Mouse (Mus musculus): ENCODE results near the gene Ccdc9. TPM values are rescaled to one million over a fixed set of nuclear protein-coding genes. Genes with fewer than 3 reads are reported as not detected.

The Ccdc9 gene
- total and polyA plus RNA-seq, 3 experiments = 32.0 to 81.0 (median 47.6) TPM

DNA sequence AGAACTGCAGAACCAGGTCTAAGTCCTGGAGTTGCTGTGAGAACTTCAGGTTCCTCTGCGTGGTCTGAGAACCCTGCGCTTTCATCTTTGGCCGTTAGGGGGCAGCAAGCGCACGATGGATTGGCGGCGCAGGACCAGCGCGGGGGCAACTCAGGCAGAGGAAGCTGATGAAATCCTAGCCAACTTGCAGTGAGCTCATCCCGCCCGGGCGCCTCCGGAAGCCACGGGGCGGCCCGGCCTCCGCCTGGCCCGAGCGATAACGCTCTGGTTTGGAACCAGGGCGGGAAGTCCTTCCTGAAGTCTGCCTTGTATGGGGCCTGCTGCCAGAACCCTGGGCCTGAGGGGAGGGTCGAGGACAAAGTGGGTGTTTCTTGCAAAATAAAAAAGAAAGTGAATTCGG, 8.2 kb upstream of the Ccdc9 start (continued):
- TF ChIP-seq ZKSCAN1 (IDR thresholded peaks at IDR 0.05; ENCODE audit: borderline replicate concordance, low read depth, low read length) (no peak), TCF12 (IDR thresholded peaks at IDR 0.05; ENCODE audit: low read depth, low read length) (peak; percentile 77), SIN3A (IDR thresholded peaks at IDR 0.05; ENCODE audit: low read length) (no peak; the same call in 1 of the 2 replicates), MYC (IDR thresholded peaks at IDR 0.05; ENCODE audit: low read depth, low read length) (no peak)

DNA sequence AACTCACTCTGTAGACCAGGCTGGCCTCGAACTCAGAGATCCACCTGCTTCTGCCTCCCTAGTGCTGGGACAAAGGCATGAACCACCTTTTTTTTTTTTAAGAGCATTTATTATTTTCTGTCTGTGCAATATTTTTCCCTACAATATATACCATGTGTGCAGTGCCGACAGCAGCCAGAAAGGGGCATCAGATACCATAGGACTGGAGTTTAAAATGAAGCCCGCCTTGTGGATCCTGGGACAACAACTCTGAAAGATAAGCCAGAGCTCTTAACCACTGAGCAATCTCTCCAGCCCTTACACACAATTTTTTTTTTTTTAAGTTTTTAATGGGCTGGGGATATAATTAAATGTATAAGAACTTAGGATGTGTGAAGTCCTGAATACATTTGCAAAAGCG, 7.8 kb upstream of the Ccdc9 start:
- DNase-seq (ENCODE audit: extremely low read depth) = peak; percentile 78
- dilution Hi-C loops (cut with MboI; ENCODE audit: extremely low pct_ligation_motif_present, extremely low pct_unique_long_range_greater_than_20kb, low sequenced_read_pairs) = no loop called here
- no peaks in the 10 kb centered on the region for H3K79me2 ChIP-seq (replicated peaks; ENCODE audit: control insufficient read depth, extremely low read depth, insufficient read depth, poor library complexity, severe bottlenecking)
- peak overlapping the region; percentile 67 for H3K27ac ChIP-seq (ENCODE audit: insufficient read depth, low read depth)
- H3K4me2 ChIP-seq (ENCODE audit: insufficient read depth, low read depth, poor library complexity, severe bottlenecking) = peak overlapping the region; percentile 39; the same call in 1 of the 2 replicates
- H3K4me3 ChIP-seq (replicated peaks in 1 of 3; ENCODE audit: low read depth in 2 of 3, low read length in 2 of 3, poor library complexity in 1 of 3) = peak overlapping the region in 2 of 3 experiments; percentile 20 to 54
- H3K9me3 ChIP-seq (replicated peaks; ENCODE audit: low read length) = no peaks in the 10 kb centered on the region
- H3K27me3 ChIP-seq (replicated peaks) = no peaks in the 10 kb centered on the region
- H3K4me1 ChIP-seq (ENCODE audit: control insufficient read depth in 1 of 2, insufficient read depth in 2 of 2) = peaks cover 16 to 27% of the 10 kb centered on the region in 2 experiments
- TF ChIP-seq CHD1 (IDR thresholded peaks at IDR 0.05; ENCODE audit: low read depth, low read length) (no peak), ZKSCAN1 (IDR thresholded peaks at IDR 0.05; ENCODE audit: borderline replicate concordance, low read depth, low read length) (no peak), CHD2 (IDR thresholded peaks at IDR 0.05; ENCODE audit: low read length) (no peak), UBTF (IDR thresholded peaks at IDR 0.05; ENCODE audit: low read depth, low read length) (no peak), BHLHE40 (IDR thresholded peaks at IDR 0.05; ENCODE audit: low read depth, low read length) (no peak), CTCF (conservative IDR thresholded peaks at IDR 0.05 in 1 of 2, IDR thresholded peaks at IDR 0.05 in 1 of 2; ENCODE audit: low read depth in 2 of 2, low read length in 2 of 2) (peak in 1 of 2 experiments; percentile 85; a peak in 2 of 4 replicates), USF1 (IDR thresholded peaks at IDR 0.05; ENCODE audit: low read depth, low read length) (no peak), TBP (conservative IDR thresholded peaks at IDR 0.05; ENCODE audit: low read depth, low read length) (0 out of 2 replicates have a peak, but pooled peaks have one; percentile 49), ZC3H11A (IDR thresholded peaks at IDR 0.05; ENCODE audit: low read depth, low read length) (peak; percentile 39), RAD21 (IDR thresholded peaks at IDR 0.05; ENCODE audit: low read depth, low read length) (peak; percentile 84), JUN (IDR thresholded peaks at IDR 0.05; ENCODE audit: insufficient read depth, low read depth, low read length) (no peak), MXI1 (IDR thresholded peaks at IDR 0.05; ENCODE audit: low read depth, low read length) (no peak), ZNF384 (IDR thresholded peaks at IDR 0.05; ENCODE audit: low read depth, low read length) (peak; percentile 63), MYC (IDR thresholded peaks at IDR 0.05; ENCODE audit: low read depth, low read length) (no peak), SMC3 (IDR thresholded peaks at IDR 0.05; ENCODE audit: low read depth, low read length) (peak; percentile 76), ELF1 (IDR thresholded peaks at IDR 0.05; ENCODE audit: low read depth, low read length) (no peak), SIN3A (IDR thresholded peaks at IDR 0.05; ENCODE audit: low read length) (no peak), IRF4 (IDR thresholded peaks at IDR 0.05; ENCODE audit: low read depth, low read length) (no peak)
- H3K9ac ChIP-seq (ENCODE audit: insufficient read depth, low read depth) = peak overlapping the region; percentile 82
- H3K36me3 ChIP-seq (replicated peaks in 1 of 2; ENCODE audit: control insufficient read depth in 1 of 2, insufficient read depth in 1 of 2, low read length in 1 of 2) = no peaks in the 10 kb centered on the region
- in situ Hi-C loops (cut with MboI; ENCODE audit: low pct_ligation_motif_present, low pct_unique_long_range_greater_than_20kb, low sequenced_read_pairs) = loop anchor here (5.0 kb wide), 1 partner anchor 33 kb away; no protein-coding TSS in a partner anchor
